Mouse (Mus musculus): Measurements from ENCODE around the gene Dnajc27. TPM values are rescaled to one million over a fixed set of nuclear protein-coding genes. Genes with fewer than 3 reads are reported as not detected.

Gene Dnajc27
- 11.8 and 12.1 TPM in 2 replicates for polyA plus RNA-seq (2016; fragmentation: Nextera tagmentation; extraction: Ambion mirVana)

DNA sequence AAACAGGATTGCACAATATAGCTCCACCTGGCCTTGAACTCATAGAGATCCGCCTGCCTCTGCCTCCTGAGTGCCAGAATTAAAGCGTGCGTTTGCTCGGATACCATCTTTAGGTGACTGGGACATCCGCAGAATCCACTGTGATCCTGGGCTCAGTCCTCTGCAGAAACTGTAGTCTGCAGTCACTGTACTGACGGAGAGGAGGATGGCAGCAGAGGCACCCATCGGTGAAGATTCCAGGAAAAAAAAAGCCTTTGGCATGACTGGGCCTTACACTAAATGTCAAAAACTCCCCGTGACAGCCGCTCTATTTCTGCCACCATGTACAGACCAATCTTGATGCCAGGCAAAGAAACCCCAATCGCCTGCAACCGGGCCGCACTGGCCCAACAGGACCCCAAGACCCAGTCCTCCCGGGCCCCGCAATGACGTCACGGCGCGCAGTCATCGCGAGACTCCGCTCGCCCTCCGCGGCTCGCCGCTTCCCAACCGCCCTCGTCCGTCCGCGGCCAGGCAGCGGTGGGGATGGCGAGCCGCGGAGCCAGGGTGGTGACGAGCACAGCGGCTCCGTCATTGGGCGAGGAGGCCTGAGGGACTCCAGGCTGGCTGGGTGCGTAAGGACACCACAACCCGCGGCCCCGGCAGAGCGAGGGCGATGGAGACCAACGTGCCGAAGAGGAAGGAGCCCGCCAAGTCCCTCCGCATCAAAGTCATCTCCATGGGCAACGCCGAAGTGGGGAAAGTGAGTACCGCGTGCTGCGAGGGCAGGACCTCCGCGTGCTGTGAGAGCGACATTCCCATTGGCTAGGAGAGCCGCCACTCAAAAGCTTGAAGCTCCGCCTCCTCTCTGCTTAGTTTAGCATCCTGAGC is at the start of gene Dnajc27:
Gene Dnajc27, plus strand, starts transcription at position 452 of the 870 bp plus-strand sequence.
- DNase-seq (ENCODE audit: extremely low spot score, low spot score) = peak; percentile 94
- Histone ChIP-seq H3K4me3 (peak within 1 kb of the TSS; percentile 66), H3K27ac (peak within 1 kb of the TSS; percentile 96), H3K9me3 (no peaks in the 10 kb centered on the region), H3K36me3 (replicated peaks) (peaks cover 21% of the 10 kb centered on the region), H3K27me3 (ENCODE audit: poor library complexity, severe bottlenecking) (no peaks in the 10 kb centered on the region), H3K4me1 (peaks cover 18% of the 10 kb centered on the region)
- 5% methylated on average over 59 of the region's 59 CpGs for WGBS

DNA sequence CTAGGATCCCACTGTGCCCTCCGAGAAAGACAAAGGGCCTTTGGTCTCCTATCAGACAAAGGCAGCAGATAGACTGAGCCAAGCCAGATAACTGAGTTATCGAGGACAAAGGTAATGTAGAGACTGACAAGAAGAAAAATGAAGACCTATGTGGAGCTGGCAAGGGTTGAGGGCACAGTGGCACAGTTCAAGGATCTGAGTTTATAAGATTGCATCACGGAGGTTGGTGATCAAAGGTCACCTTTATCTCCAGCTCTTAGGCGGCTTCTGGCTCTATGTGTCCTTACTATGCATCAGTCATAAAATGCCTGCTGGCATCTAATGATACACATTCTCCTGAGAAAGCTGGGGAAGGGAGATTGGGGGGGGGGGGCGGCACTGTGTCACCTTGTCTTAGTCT is 46.2 kb upstream of the Dnajc27 start:
- WGBS = 92% methylated on average over 5 of the region's 5 CpGs
- Histone ChIP-seq H3K9me3 (0 out of 2 replicates have a peak, but pooled peaks cover 3% of the 10 kb centered on the region), H3K4me1 (peaks cover 20% of the 10 kb centered on the region), H3K27ac (no peak overlapping the region), H3K4me3 (no peak overlapping the region), H3K27me3 (ENCODE audit: poor library complexity, severe bottlenecking) (peaks cover 50% of the 10 kb centered on the region), H3K36me3 (replicated peaks) (no peaks in the 10 kb centered on the region)
- DNase-seq (ENCODE audit: extremely low spot score, low spot score) = no peak

DNA sequence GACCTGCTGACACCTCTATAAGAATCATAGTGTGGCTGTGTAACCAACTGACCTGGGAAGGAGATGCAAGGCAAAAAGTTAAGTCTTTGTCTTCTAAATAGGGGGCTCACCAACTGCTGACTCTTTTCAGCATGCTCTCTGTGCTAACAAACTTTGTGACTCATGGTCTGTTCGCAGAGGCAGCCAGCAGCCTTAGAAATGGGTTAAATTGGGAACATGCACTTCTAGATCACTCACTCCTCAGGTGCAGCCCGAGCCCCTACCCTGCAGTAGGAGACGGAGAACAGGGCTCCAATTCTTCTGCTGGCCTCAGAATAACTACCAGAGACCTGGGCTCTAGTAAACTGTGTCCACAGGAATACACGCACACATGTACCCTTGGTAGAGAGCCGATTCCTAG is 44.9 kb upstream of the Dnajc27 start:
- Histone ChIP-seq H3K27ac (no peak overlapping the region), H3K4me1 (peaks cover 20% of the 10 kb centered on the region), H3K27me3 (ENCODE audit: poor library complexity, severe bottlenecking) (peaks cover 63% of the 10 kb centered on the region), H3K4me3 (peak overlapping the region; percentile 73), H3K9me3 (0 out of 2 replicates have a peak, but pooled peaks cover 3% of the 10 kb centered on the region), H3K36me3 (replicated peaks) (no peaks in the 10 kb centered on the region)
- peak; percentile 15 for DNase-seq (ENCODE audit: extremely low spot score, low spot score)
- WGBS = 21% methylated on average over 5 of the region's 5 CpGs

DNA sequence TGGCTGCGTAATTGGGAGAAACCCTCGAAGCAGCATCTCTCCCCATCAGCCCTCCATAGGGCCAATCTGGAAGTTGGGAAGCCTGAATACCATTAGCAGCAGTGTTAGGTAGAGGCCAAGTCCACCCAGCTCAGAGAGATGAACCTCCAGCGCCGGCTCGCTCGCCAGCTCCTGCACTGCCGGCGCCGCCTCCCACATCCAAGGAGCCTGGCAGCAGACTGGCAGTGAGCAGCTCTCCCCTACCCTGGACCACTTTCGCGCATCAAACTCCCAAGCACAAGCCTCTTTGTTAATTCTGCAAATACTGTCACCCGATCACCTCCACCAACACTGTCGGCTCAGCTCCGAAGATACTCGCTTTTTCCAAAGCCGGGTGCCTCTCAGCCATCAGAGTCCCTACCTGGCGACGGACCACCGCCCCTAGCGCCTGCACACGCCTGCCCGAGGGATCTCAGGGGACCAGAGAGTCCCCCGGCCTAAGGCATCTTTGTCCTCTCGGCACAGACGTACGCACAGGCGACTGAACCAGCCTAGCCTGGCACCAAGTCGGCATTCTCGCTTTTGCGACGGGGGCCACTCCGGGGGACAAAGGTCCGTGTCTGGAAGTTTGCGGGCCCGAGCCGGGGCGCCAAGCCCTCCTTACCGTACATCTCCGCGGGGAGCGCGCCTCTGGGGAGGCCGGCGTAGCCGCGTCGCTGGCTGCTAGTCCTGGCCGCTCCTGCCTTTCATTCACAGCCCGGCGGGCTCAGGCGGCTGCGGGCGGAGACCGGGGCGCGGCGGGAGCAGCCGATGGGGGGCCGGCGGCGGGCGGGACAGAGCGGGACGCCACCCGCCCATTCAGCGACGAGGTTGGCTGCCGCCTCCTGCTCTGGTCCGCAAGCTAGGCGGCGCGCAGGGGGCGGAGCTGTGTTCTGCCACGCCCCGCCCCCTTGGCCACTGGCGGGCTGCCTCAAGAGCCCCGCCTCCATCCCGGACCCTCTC is 44.0 kb upstream of the Dnajc27 start, which contains the start of gene Efr3b:
Gene Efr3b, minus strand, starts transcription at position 855 of the 981 bp plus-strand sequence.
- peak within 1 kb of the TSS; percentile 73 for H3K4me3 ChIP-seq

DNA sequence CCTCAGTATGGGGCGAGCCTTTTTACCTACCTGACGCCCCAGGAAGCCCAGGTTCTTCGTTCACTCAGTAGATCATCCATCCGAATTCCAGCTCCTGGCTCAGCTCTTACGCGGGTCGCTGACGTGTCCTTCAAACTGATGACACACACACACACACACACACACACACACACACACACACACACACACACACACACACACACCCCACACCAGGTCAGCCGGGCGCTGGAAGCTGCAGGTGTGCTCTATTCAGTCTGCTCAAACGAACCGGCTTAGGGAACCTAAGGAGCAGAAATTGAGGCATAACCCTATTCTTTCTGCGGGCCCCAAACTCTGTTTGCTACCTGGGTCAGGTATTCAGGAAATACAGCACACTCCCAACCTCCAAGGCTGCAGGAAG is 43.3 kb upstream of the Dnajc27 start:
- Histone ChIP-seq H3K36me3 (replicated peaks) (no peaks in the 10 kb centered on the region), H3K27ac (peak overlapping the region; percentile 89; the same call in 1 of the 2 replicates), H3K4me1 (peaks cover 20% of the 10 kb centered on the region), H3K4me3 (peak overlapping the region; percentile 73), H3K9me3 (0 out of 2 replicates have a peak, but pooled peaks cover 3% of the 10 kb centered on the region), H3K27me3 (ENCODE audit: poor library complexity, severe bottlenecking) (peaks cover 63% of the 10 kb centered on the region)
- no peak for DNase-seq (ENCODE audit: extremely low spot score, low spot score)
- 0% methylated on average over 13 of the region's 13 CpGs for WGBS

More for the DNA sequence above, 44.0 kb upstream of the Dnajc27 start, which contains the start of gene Efr3b:
- H3K4me1 ChIP-seq = peaks cover 20% of the 10 kb centered on the region
- under 1% methylated on average over 78 of the region's 78 CpGs for WGBS
- peak within 1 kb of the TSS; percentile 89 for H3K27ac ChIP-seq
- H3K36me3 ChIP-seq (replicated peaks) = no peaks in the 10 kb centered on the region
- 0 out of 2 replicates have a peak, but pooled peaks cover 3% of the 10 kb centered on the region for H3K9me3 ChIP-seq
- peaks cover 63% of the 10 kb centered on the region for H3K27me3 ChIP-seq (ENCODE audit: poor library complexity, severe bottlenecking)
- DNase-seq (ENCODE audit: extremely low spot score, low spot score) = peak; percentile 80

DNA sequence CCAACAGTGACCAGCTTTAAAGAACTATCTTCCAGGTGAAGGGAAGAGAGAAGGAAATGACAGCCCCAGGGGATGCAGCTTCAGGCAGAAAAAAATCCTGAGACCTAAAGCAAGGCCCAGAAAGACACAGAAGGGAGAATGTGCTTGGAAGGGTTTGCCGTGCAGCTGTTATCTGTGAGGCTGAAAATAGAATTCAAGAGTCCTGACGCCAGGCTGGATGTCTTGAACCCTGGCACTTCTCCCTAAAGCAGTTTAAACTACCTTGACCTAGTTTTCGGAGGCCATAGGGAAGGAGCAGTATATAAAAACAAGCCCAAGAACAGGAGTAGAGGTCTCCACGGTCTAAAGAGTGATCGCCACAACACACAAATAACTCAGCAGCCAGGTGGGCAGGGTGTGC is 40.0 kb upstream of the Dnajc27 start:
- no peak for DNase-seq (ENCODE audit: extremely low spot score, low spot score)
- Histone ChIP-seq H3K4me3 (no peak overlapping the region), H3K27ac (no peak overlapping the region), H3K27me3 (ENCODE audit: poor library complexity, severe bottlenecking) (peaks cover 42% of the 10 kb centered on the region), H3K4me1 (peaks cover 14% of the 10 kb centered on the region), H3K9me3 (no peaks in the 10 kb centered on the region), H3K36me3 (replicated peaks) (no peaks in the 10 kb centered on the region)
- WGBS = 81% methylated on average over 5 of the region's 5 CpGs

DNA sequence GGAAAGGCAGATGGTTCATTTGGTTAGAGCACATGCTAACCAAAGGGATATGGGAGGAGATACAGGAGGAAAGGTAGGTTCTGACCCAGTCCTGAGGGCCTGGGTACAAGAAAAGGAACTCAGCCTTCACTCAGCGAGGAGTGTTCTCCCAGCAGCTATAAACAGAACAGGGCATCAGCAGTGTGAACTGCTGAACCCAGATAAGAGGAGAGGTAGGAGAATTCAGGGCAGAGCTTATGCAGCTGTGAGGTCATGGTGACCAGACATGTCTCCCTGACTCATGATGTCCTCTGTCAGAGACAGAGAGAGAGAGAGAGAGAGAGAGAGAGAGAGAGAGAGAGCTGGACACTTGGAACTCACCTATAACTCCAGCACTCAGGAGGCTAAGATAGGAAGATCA is 36.4 kb upstream of the Dnajc27 start:
- Histone ChIP-seq H3K27ac (no peak overlapping the region), H3K4me3 (no peak overlapping the region), H3K27me3 (ENCODE audit: poor library complexity, severe bottlenecking) (peaks cover 14% of the 10 kb centered on the region), H3K9me3 (no peaks in the 10 kb centered on the region), H3K36me3 (replicated peaks) (no peaks in the 10 kb centered on the region), H3K4me1 (peaks cover 3% of the 10 kb centered on the region; the same call in 1 of the 2 replicates)
- DNase-seq (ENCODE audit: extremely low spot score, low spot score) = no peak
- 73% methylated on average over 1 of the region's 1 CpGs for WGBS

DNA sequence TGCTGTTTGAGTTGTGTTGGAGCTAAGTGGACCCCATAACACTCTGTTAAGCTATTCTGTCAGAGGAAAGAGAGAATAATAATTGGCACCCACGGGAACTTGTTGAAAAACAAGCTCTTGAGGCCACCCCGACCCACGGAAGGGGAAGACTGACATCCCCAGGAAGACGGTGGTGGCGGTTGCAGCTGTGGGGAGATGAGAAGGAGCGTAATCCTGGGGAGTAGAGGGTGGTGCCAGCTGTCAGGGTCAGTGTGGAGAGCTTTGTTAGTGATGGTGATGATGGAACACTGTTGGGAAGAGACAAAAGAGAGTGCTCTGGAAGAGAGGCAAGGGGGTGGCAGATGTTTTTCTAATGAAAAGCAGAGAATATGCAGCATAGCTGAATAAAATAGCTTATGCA is 34.4 kb upstream of the Dnajc27 start:
- peaks cover 3% of the 10 kb centered on the region; the same call in 1 of the 2 replicates for H3K4me1 ChIP-seq
- no peak for DNase-seq (ENCODE audit: extremely low spot score, low spot score)
- 81% methylated on average over 6 of the region's 6 CpGs for WGBS
- no peaks in the 10 kb centered on the region for H3K36me3 ChIP-seq (replicated peaks)
- no peaks in the 10 kb centered on the region for H3K9me3 ChIP-seq
- no peaks in the 10 kb centered on the region for H3K27me3 ChIP-seq (ENCODE audit: poor library complexity, severe bottlenecking)
- no peak overlapping the region for H3K4me3 ChIP-seq
- H3K27ac ChIP-seq = no peak overlapping the region

DNA sequence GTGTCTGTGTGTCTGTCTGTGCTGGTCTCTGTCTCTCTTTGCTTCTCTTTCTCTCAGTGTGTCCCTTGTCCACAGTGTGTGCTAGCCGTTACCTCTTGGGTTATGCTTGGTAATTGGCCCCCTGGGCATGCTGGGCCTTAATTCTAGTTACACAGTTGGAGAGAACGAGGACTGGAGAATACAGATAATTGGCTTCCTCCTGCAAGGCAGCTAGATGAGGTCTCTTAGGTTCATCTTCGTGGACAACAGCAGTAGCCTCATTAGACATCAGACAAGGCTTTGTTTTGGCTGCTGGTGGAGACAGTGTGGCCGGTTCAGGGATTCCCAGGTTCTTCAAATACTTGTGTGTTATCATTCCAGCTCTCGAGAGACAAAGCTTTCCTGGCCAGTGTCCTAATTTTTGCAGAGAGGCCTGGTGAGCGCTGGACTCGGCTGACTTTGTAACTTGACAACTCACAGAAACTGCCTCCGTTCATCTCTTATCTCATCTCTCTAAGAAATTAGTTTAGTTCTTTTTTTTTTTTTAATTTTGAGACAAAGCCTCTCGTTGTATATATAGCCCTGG is 31.4 kb upstream of the Dnajc27 start:
- Histone ChIP-seq H3K9me3 (no peaks in the 10 kb centered on the region), H3K4me3 (no peak overlapping the region), H3K36me3 (replicated peaks) (no peaks in the 10 kb centered on the region), H3K27ac (no peak overlapping the region), H3K27me3 (ENCODE audit: poor library complexity, severe bottlenecking) (no peaks in the 10 kb centered on the region), H3K4me1 (peaks cover 3% of the 10 kb centered on the region; the same call in 1 of the 2 replicates)
- WGBS = 60% methylated on average over 9 of the region's 9 CpGs
- no peak for DNase-seq (ENCODE audit: extremely low spot score, low spot score)

DNA sequence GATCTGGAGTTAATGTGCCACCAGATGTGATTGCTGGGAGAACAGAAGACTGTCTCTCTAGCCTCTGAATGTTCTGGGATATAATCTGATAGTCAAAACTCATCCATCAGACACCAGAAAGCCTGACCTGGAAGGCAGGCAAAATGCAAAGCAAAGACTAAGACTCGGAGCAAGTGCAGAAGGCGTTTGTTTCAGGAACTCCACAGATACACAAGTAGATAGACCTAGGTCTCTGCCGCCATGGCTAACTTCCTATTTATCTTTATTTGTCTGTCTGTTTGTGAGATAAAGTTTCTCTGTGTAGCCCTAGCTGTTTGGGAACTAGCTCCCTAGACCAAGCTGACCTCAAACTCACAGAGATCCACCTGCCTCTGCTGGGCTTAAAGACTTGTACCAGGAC is 28.7 kb upstream of the Dnajc27 start:
- H3K27me3 ChIP-seq (ENCODE audit: poor library complexity, severe bottlenecking) = no peaks in the 10 kb centered on the region
- H3K36me3 ChIP-seq (replicated peaks) = no peaks in the 10 kb centered on the region
- no peak overlapping the region for H3K4me3 ChIP-seq
- no peak for DNase-seq (ENCODE audit: extremely low spot score, low spot score)
- WGBS = 92% methylated on average over 3 of the region's 3 CpGs
- peaks cover 3% of the 10 kb centered on the region; the same call in 1 of the 2 replicates for H3K4me1 ChIP-seq
- no peak overlapping the region for H3K27ac ChIP-seq
- no peaks in the 10 kb centered on the region for H3K9me3 ChIP-seq

DNA sequence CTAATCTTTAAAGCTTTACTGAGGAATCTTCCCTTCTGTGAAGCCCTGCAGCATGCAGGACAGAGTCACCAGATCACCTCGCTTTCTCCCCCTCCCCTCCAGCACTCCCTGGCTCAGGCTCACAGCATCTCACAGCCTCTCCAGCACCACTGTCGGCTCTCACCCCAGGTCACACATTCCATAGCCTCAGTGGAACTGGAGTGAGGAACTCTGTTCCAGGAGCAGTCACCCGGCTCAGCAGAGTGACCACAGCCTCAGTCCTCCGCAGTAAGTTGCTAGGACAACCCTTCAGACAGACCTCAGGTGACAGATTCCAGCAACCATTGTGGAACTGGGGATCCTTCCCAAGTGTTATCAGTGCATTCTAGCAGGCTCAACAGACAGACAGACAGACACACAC is 27.5 kb upstream of the Dnajc27 start:
- Histone ChIP-seq H3K27me3 (ENCODE audit: poor library complexity, severe bottlenecking) (no peaks in the 10 kb centered on the region), H3K4me1 (peaks cover 3% of the 10 kb centered on the region; the same call in 1 of the 2 replicates), H3K9me3 (no peaks in the 10 kb centered on the region), H3K4me3 (no peak overlapping the region), H3K36me3 (replicated peaks) (no peaks in the 10 kb centered on the region), H3K27ac (no peak overlapping the region)
- WGBS = 46% methylated on average over 4 of the region's 4 CpGs
- DNase-seq (ENCODE audit: extremely low spot score, low spot score) = no peak

DNA sequence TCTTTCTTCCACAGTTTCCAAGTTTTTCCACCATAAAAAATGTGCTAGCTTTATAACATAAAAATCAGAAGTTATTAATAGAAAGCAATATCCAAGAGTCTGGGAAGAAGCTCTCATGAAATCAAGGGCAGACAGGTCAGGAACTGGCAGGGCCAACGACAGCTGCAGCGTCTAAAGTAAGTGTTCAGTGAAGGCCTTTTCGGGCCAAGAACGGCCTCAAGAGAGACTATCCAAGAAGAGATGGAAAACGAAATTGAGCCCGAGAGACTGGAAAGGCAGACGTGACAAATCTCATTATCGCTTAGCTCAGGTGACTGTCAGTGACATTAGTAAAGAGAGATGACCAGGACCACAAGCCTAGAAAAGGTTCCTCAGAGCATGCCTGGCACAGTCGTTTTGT is 24.1 kb upstream of the Dnajc27 start:
- no peaks in the 10 kb centered on the region for H3K4me1 ChIP-seq
- no peaks in the 10 kb centered on the region for H3K9me3 ChIP-seq
- H3K4me3 ChIP-seq = no peak overlapping the region
- WGBS = 78% methylated on average over 9 of the region's 9 CpGs
- H3K27ac ChIP-seq = no peak overlapping the region
- no peaks in the 10 kb centered on the region for H3K36me3 ChIP-seq (replicated peaks)
- DNase-seq (ENCODE audit: extremely low spot score, low spot score) = no peak
- H3K27me3 ChIP-seq (ENCODE audit: poor library complexity, severe bottlenecking) = no peaks in the 10 kb centered on the region
